Mouse (Mus musculus): ENCODE measurements around the gene Mef2a. TPM values are rescaled to one million over a fixed set of nuclear protein-coding genes. Genes with fewer than 3 reads are reported as not detected.
"Not testable (repeated sequence)": the region's sequence is repeated elsewhere in the genome, so short reads cannot be mapped to it uniquely, and the experiment has no call there.

Mef2a gene
- total RNA-seq, 1 experiment from 2014 or later = 30.3 TPM

- ATAC-seq (replicated peaks; ENCODE audit: low read depth, poor library complexity, severe bottlenecking) = not testable (repeated sequence)
These were observed 102.2 kb downstream of the Mef2a start for GRCm38 (mm10) chr7:67270447-67270846.

DNA sequence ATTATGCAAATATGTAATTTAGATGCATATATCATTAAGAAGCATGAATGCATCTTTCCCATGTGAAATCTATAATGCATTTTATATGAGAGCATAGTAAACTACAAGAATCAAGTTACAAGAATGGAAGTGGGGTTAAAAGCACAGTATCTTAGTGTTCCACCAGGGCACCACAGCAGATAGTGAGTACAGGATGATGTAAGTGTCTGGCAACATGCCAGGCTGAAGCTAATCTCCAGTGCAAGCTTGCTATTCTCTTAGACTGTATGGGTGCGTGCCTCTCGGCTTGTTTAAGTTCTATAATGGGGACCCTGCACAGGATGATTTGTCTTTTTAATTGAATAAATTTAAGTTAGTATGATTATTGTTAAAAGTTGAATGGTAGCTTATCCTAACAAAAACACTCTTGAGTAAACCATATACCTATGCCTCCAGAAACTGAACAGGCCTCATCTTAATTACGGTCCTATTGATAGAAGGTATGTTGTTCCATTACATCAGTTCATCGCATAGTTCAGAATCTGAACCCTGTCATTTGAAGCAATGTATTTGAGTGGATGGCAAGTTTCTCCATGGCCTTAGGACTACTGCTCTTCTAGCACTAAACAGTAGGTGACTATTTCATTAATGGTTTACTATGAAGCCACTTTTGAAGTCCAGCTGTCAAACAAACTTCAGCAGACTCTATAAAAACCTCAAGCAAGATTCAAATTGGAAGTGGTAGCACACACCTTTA, 112.7 kb downstream of the Mef2a start:
- peak; percentile 99 for ATAC-seq (replicated peaks; ENCODE audit: low read depth, poor library complexity, severe bottlenecking)

- no peak for ATAC-seq (replicated peaks; ENCODE audit: low read depth, poor library complexity, severe bottlenecking)
These were observed 126.6 kb downstream of the Mef2a start for GRCm38 (mm10) chr7:67246067-67246466.

DNA sequence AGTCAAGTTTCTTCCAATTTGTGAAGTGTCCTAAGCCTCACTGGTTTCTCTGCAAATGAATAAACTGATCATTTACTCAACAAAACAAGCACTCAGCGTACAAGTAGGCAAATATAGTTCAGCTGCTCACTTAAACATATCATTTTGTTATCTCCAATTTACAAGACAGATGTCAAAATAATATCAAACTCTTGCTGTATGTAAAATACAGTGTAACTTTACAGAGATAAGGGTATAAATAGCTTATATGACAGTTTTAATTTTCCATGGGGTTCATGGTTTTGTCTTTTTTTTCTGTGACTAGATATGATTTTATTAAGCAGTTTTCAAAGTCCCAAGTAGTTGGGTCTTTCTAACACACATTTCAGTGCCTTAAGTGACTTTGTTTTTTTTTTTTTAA, 127.4 kb downstream of the Mef2a start:
- no peak for ATAC-seq (replicated peaks; ENCODE audit: low read depth, poor library complexity, severe bottlenecking)

DNA sequence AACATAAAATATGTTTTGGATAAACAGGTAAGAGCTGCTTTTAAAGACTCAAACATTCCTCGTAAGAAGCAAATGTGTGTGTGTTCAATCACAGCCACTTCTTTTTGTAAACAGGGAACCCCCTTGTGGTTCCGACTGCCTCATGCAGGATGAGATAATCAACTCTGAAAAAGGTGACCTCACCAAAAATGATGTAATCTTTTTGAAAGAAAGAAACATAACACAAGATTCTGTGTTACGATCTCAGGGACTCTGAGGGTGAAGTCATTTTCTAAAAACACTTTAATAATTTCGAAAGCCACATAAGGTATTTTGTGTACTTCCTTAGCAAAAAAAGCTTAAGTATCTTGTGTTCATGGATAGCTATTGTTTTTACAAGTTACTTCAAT, 128.8 kb downstream of the Mef2a start:
- ATAC-seq (replicated peaks; ENCODE audit: low read depth, poor library complexity, severe bottlenecking) = peak; percentile 47; the same call in 1 of the 2 replicates

- peak; percentile 72; the same call in 1 of the 2 replicates for ATAC-seq (replicated peaks; ENCODE audit: low read depth, poor library complexity, severe bottlenecking)
These were observed 129.4 kb downstream of the Mef2a start for GRCm38 (mm10) chr7:67243121-67243893.

GRCm38 (mm10) chr7:67241969-67242368, 130.7 kb downstream of the Mef2a start:
- ATAC-seq (replicated peaks; ENCODE audit: low read depth, poor library complexity, severe bottlenecking) = peak; percentile 40; the same call in 1 of the 2 replicates

DNA sequence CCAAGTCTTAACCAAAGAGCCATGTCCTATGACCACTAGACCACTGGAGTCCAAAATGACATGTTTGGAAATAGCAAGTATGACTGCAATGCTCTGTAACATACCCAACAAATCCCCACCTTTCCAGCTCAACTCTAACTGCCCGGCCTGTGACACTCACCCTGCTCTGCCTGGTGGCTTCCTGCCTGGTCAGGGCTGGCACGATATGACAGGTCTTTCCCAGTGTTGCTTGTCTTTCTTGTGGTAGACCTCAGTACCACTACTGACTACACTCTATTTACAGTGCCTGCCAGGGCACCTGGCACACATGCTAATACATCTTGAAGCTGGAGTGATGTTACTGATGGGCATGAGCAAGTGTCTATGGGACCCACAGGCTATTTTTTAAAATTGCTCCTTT, 134.9 kb downstream of the Mef2a start:
- 0 out of 2 replicates have a peak, but pooled peaks have one; percentile 50 for ATAC-seq (replicated peaks; ENCODE audit: low read depth, poor library complexity, severe bottlenecking)

GRCm38 (mm10) chr7:67236351-67236750, 136.3 kb downstream of the Mef2a start:
- no peak for ATAC-seq (replicated peaks; ENCODE audit: low read depth, poor library complexity, severe bottlenecking)

DNA sequence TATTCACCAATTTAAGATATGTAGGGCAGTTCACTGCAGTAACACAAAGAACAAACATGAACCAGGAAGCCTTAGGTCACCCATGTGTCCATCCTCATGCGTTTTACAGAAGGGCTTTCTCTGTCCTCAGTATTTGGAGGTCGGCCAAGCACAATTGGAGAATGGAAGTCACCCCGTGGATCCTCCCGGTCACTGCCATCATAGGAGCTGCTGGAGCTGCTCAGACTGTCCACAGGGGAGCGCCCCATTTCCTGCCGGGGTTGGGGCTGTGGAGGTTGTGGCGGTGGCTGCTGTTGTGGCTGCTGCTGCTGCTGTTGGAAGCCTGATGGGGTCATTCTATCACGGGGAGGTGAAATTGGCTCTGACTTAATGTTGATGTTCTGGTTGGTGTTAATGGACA, 137.9 kb downstream of the Mef2a start:
- ATAC-seq (replicated peaks; ENCODE audit: low read depth, poor library complexity, severe bottlenecking) = no peak

GRCm38 (mm10) chr7:67232504-67232903, 140.2 kb downstream of the Mef2a start:
- no peak for ATAC-seq (replicated peaks; ENCODE audit: low read depth, poor library complexity, severe bottlenecking)

DNA sequence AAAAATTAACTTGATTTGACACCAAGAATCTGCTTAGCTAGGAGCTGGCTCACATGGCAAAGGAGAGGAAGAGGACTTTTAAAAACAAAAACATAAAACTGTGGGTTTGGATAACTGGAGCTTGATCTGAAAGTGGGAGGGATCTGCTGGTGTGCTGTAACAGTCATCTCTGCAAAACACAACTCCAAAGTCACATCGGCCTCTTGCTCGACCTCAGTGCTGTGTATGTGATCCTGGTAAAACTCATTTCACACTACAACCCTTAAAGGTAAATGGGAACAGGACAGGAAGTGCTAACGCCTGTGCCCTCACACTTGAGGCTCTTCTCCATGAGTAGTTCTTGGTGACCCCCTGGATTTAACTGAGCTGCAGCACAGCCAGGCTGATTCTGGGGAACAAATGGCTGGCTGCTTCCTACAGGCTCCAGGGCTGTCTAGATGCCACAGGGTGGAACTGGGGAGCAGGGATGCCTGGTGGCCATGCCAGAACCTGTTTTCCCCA, 142.0 kb downstream of the Mef2a start:
- ATAC-seq (replicated peaks; ENCODE audit: low read depth, poor library complexity, severe bottlenecking) = no peak

DNA sequence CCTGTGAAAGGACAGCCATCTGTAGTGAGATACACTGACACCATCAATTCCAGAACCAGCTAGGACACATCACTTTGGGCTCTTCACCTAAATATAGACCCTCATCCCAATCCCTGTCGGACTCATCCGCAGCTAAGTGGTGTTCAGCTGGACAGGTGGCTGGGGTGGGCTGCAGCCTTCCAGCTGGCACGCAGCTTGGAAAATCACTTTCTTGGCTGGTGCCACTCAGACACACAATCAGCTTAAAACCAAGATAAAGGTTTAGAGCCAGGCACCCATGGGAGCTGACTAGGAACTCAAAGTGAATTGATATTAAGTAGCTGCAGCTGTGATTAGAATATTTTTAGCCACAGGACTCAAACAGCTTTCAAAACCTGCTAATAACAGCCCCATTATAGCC, 142.4 kb downstream of the Mef2a start:
- no peak for ATAC-seq (replicated peaks; ENCODE audit: low read depth, poor library complexity, severe bottlenecking)

GRCm38 (mm10) chr7:67229701-67230100, 143.0 kb downstream of the Mef2a start:
- ATAC-seq (replicated peaks; ENCODE audit: low read depth, poor library complexity, severe bottlenecking) = no peak

DNA sequence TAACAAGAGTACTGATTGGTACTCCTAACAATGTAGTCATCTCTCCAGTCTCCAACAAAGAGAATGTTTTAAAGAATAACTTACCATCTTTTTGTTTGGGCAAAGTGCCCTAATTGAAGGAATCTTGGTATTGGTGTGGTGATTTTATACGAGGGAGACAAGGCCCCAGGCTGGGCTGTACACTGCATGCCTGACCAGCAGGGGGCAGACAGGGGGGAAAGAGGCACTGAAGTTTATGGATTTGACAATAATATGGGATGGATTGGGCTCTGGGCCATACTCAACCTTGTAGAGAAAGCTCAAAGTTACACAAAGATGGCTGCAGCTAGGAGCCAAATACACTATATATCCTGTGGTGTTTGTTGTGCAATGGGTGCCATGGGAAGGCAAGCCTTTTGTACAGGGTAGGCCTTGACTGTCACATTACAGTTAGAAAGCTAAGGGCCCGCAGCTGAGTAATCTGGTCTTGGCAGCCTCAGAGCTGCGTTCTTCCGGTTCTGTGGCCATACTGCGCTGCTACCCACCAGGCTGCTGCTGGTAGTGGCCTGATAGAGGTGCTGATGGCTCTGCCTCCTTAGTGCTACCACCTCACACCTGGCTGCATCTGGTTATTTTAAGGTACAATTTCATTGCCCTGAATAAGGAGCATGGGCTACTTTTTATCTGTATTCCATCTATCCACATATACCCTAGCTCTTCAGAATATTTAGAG, 143.6 kb downstream of the Mef2a start:
- ATAC-seq (replicated peaks; ENCODE audit: low read depth, poor library complexity, severe bottlenecking) = peak; percentile 74

GRCm38 (mm10) chr7:67228390-67228789, 144.3 kb downstream of the Mef2a start:
- no peak for ATAC-seq (replicated peaks; ENCODE audit: low read depth, poor library complexity, severe bottlenecking)

DNA sequence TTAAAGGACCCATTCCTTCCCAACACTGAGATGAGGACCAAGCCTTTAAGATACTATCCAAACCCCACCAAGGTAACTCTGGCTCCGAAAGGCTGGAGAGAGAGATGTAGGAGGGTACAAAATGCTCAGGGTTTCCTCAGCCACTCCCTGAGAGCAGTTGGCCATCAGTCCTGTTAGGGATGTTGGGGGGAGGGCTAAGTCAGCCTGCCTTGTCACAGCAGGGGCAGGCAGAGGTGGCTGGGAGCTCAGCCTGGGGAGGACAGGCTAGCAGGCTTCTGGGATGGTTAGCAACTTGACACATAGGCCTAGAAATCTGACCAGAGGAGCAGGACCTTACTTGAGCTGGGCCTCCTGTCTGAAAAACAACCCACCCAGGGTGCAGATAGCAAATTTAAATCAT, 145.1 kb downstream of the Mef2a start:
- ATAC-seq (replicated peaks; ENCODE audit: low read depth, poor library complexity, severe bottlenecking) = no peak

DNA sequence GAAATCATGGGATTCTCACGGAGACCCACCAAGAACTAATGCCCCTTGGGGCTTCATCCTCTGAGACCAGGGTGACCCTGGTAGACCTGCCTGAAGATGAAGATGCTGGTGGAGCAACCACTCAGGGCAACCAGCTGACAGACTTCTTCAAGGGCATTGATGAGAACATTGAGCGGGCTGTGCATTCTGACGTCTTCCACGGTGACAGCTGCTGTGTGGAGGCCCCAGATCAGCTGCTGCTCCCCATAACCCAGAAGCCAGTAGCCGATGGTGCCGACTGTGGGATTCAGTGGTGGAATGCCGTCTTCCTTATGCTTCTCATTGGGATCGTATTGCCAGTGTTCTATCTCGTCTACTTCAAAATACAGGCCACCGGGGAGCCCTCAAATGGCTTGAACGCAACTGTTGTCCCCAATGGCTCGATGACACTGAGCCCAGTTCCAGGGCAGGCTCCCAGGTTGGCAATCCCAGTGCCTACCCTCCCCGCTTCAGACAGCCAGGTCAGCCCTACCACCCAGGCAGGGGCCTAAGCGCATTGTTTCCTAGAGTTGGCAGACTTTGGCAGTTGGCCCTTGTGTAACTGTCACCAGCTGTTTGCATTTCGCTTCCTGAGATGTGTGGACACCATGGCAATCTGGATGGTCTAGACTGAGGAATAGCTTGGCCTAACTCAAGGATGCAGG, 146.6 kb downstream of the Mef2a start:
- no peak for ATAC-seq (replicated peaks; ENCODE audit: low read depth, poor library complexity, severe bottlenecking)

DNA sequence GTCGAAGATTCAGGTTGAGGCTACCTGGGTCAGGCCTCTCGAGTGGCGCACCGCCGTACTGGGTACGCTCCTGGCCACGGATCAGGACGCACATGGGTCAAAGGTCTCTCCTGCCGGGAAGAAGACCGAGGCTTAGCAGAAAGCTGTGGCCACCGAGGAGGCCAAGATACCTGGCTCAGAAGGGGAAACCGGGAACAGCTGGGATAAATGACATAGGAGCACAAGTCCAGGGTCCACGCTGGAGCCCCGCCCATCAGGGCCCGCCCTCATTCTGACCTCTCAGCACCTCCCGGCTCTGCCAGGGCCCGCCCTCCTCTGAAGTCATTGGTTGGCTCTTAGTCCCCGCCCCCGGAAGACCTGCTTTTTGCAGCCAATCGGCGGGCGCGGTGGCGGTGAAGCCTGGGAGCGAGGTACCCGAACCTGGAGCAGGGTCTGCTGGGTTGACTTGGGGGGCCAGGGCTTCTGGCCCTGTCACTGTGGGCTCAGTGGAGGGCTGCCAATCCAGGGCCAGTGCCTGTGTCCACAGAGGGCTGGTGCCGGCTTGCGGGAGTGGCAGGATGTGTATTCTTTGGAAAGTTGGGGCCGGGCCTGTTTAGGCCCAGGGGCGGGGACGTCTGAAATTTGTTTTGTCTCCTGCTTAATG, 150.3 kb downstream of the Mef2a start, which contains the start of gene Lysmd4:
TSS of gene Lysmd4 (plus strand) at position 325 of the 643 bp plus-strand sequence.
- peak; percentile 99 for ATAC-seq (replicated peaks; ENCODE audit: low read depth, poor library complexity, severe bottlenecking)

All from common myeloid progenitor, adult 5-6 weeks (primary cell).